Mouse (Mus musculus) liver, adult 2 months (tissue): ENCODE data around the gene Yjefn3. TPM values are rescaled to one million over a fixed set of nuclear protein-coding genes. Genes with fewer than 3 reads are reported as not detected.

ENCODE experiments used
- DNase-seq: peaks from one replicate; pipeline ENCODE4 v3.0.0-alpha.2; 2011; ENCODE audit warnings: low read depth, low spot score; ENCODE audit errors: extremely low read depth
- H3K27ac ChIP-seq: fragments of 200-500 bp; replicated peaks from 2 replicates; pipeline ENCODE4 v1.5.1; 2012; ENCODE audit warnings: low read depth, mild to moderate bottlenecking, control low read depth, inconsistent platforms, low read length; ENCODE audit not compliant: insufficient read depth
- H3K27me3 ChIP-seq: fragments of 200-500 bp; 2 replicates; pipeline ENCODE4 v1.6.1; 2012; ENCODE audit warnings: mild to moderate bottlenecking, moderate library complexity, low read length, inconsistent platforms; ENCODE audit not compliant: control insufficient read depth, insufficient read depth
- H3K36me3 ChIP-seq: fragments of 200-500 bp; 2 replicates; pipeline ENCODE4 v1.6.1; 2012; ENCODE audit warnings: low read length, inconsistent platforms; ENCODE audit not compliant: control insufficient read depth, insufficient read depth
- H3K4me1 ChIP-seq: fragments of 200-500 bp; 2 replicates; pipeline ENCODE4 v1.6.1; 2011; ENCODE audit warnings: low read length; ENCODE audit not compliant: control insufficient read depth, insufficient read depth
- H3K4me3 ChIP-seq: fragments of 200-500 bp; 2 replicates; pipeline ENCODE4 v1.5.1; 2011; ENCODE audit warnings: low read depth, mild to moderate bottlenecking, control low read depth, low read length, moderate library complexity; ENCODE audit not compliant: insufficient read depth
- H3K79me2 ChIP-seq: fragments of 200-500 bp; 2 replicates; pipeline ENCODE4 v1.6.1; 2012; ENCODE audit warnings: inconsistent platforms, mild to moderate bottlenecking, low read length, moderate library complexity; ENCODE audit not compliant: control insufficient read depth, insufficient read depth
- H3K9ac ChIP-seq: fragments of 200-500 bp; 2 replicates; pipeline ENCODE4 v1.6.1; 2012; ENCODE audit warnings: low read depth, mild to moderate bottlenecking, control low read depth, inconsistent platforms, low read length
- CTCF ChIP-seq: fragments of 200-500 bp; IDR thresholded peaks from 2 replicates; pipeline ENCODE4 v1.5.1; 2011; ENCODE audit warnings: low read depth, low read length, control low read depth
- POLR2A ChIP-seq: fragments of 200-500 bp; IDR thresholded peaks from 2 replicates; pipeline ENCODE4 v1.6.1; 2011; ENCODE audit warnings: low read length, control low read depth; ENCODE audit not compliant: insufficient read depth; ENCODE audit errors: extremely low read depth
- WGBS: fragments of 180-500 bp; shearing (Covaris S2); methylation state at CpG from one replicate; pipeline ENCODE4 v1.1.7; 2018; 5-methylcytosine and 5-hydroxymethylcytosine counted together
- polyA plus RNA-seq: library from polyadenylated mRNA; depleted of rRNA; stranded (reverse); fragments of >200 nt; gene quantifications from 2 replicates; pipeline ENCODE4 v1.2.3, GENCODE M21; 2012
- total RNA-seq: library from RNA; depleted of rRNA; stranded (reverse); fragments of >200 nt; gene quantifications from 2 replicates; pipeline ENCODE4 v1.2.3, GENCODE M21; 2014

Yjefn3 gene
- total and polyA plus RNA-seq, 2 experiments, result 0.83 to 2.0 TPM

- Histone ChIP-seq H3K4me3 (no peak overlapping the region), H3K36me3 (no peaks in the 10 kb centered on the region), H3K79me2 (no peaks in the 10 kb centered on the region), H3K9ac (no peak overlapping the region), H3K27me3 (no peaks in the 10 kb centered on the region), H3K27ac (no peak overlapping the region), H3K4me1 (peaks cover 3% of the 10 kb centered on the region; the same call in 1 of the 2 replicates)
- WGBS, result 72% methylated on average over 5 of the region's 5 CpGs
- TF ChIP-seq POLR2A (no peak), CTCF (no peak)
- DNase-seq, result no peak
These were observed 38.3 kb downstream of the Yjefn3 start for GRCm38 (mm10) chr8:69864180-69864579.

GRCm38 (mm10) chr8:69863387-69864020 is 39.0 kb downstream of the Yjefn3 start:
- H3K27me3 ChIP-seq, result no peaks in the 10 kb centered on the region
- 85% methylated on average over 5 of the region's 5 CpGs for WGBS
- no peak overlapping the region for H3K9ac ChIP-seq
- no peak overlapping the region for H3K4me3 ChIP-seq
- no peaks in the 10 kb centered on the region for H3K36me3 ChIP-seq
- TF ChIP-seq CTCF (no peak), POLR2A (no peak)
- DNase-seq, result no peak
- no peak overlapping the region for H3K27ac ChIP-seq
- no peaks in the 10 kb centered on the region for H3K79me2 ChIP-seq
- H3K4me1 ChIP-seq, result peaks cover 3% of the 10 kb centered on the region; the same call in 1 of the 2 replicates

DNA sequence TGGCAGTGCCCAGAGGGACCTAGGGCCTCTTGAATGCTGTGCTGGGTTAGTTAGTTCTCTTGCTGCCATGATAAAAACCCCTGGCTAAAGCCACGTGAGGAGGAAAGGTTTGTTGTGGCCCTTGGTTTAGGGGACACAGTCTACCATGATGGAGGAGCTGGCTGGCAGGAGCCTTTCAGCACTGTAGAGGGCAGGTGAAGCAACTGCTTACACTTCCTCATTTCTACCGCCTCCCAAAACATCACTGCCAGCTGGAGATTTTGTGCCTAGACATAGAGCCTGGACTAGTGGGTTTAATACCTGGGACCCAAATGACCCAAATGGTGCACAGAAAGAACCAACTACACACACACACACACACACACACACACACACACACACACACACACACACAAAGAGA is 41.3 kb downstream of the Yjefn3 start:
- Histone ChIP-seq H3K36me3 (no peaks in the 10 kb centered on the region), H3K9ac (no peak overlapping the region), H3K4me3 (no peak overlapping the region), H3K79me2 (no peaks in the 10 kb centered on the region), H3K4me1 (no peaks in the 10 kb centered on the region), H3K27ac (no peak overlapping the region), H3K27me3 (no peaks in the 10 kb centered on the region)
- 93% methylated on average over 2 of the region's 2 CpGs for WGBS
- TF ChIP-seq CTCF (no peak), POLR2A (no peak)
- no peak for DNase-seq

DNA sequence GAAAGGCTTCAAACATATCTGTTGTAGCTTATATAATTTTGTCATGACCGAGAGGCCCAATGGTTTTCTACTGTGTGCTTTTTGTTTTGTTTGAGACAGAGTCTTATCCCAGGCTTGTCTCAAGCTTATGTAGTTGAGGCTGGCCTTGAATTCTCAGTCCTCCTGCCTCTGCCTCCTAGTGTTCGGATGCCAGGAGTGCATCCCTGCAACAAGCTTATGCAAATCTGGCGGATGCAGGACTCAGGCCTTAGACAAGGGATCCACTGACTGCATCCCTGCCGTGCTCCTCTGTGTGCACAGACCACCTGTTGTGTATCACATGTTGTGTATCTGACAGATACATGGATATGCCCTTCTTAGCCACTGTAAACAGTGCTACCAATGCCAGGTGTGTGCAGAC is 41.7 kb downstream of the Yjefn3 start:
- H3K36me3 ChIP-seq, result no peaks in the 10 kb centered on the region
- H3K79me2 ChIP-seq, result no peaks in the 10 kb centered on the region
- H3K4me1 ChIP-seq, result no peaks in the 10 kb centered on the region
- no peak for DNase-seq
- H3K27ac ChIP-seq, result no peak overlapping the region
- TF ChIP-seq CTCF, result peak; percentile 39; the same call in 1 of the 2 replicates
- no peak for TF ChIP-seq POLR2A
- no peak overlapping the region for H3K4me3 ChIP-seq
- no peak overlapping the region for H3K9ac ChIP-seq
- H3K27me3 ChIP-seq, result no peaks in the 10 kb centered on the region
- 75% methylated on average over 4 of the region's 4 CpGs for WGBS

DNA sequence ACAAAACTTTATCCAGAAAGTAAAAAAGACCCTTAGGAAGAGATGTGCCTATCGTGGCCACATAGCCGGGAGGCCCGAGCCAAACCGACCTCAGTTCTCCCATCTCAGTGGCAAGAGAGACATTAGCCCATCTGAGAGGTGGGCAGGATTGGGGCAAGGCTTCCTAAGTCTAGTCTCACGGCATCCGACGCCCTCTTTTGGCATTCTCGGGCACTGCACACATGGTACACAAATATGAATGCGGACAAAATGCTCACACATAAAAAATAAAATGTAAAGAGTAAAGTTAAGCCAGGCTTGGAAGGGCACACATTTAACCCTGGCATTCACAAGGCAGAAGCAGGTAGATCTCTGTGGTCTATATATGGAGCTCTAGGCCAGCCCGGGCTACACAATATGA is 48.6 kb downstream of the Yjefn3 start:
- Histone ChIP-seq H3K4me3 (no peak overlapping the region), H3K36me3 (no peaks in the 10 kb centered on the region), H3K27me3 (no peaks in the 10 kb centered on the region), H3K4me1 (no peaks in the 10 kb centered on the region), H3K27ac (no peak overlapping the region), H3K9ac (no peak overlapping the region), H3K79me2 (no peaks in the 10 kb centered on the region)
- DNase-seq, result no peak
- 91% methylated on average over 10 of the region's 10 CpGs for WGBS
- no peak for TF ChIP-seq CTCF

DNA sequence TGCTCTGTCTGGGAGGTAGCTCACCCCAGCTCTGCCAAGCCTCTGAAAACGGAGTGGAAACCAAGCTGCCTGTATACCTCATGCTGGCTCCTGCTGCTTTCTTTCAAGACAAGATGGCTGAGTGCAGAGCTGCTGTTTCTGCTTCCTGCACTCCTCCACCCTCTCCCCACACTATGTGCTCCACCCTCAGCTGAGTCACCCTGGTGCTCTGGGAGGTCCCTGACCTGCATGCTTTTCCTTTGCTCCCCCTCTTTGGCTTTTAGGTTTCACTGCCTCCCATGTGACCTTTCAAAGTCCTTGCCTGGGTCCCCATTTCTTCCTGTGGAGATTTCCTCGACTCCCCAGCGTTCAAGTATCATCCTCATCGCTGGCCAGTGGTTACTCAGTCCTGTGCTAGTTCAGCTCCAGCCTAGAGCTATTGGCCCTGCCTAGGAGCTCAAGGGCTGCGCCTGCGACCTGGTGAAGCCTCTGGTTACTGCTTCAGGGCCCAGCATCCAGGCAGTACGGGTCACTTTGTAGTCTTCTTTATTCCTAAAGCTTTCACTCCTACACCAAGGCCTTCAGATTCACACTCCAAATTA is 51.5 kb downstream of the Yjefn3 start:
- TF ChIP-seq CTCF (no peak), POLR2A (no peak)
- 82% methylated on average over 7 of the region's 7 CpGs for WGBS
- no peak for DNase-seq
- Histone ChIP-seq H3K36me3 (no peaks in the 10 kb centered on the region), H3K9ac (no peak overlapping the region), H3K27ac (no peak overlapping the region), H3K79me2 (no peaks in the 10 kb centered on the region), H3K4me1 (peaks cover 2% of the 10 kb centered on the region; the same call in 1 of the 2 replicates), H3K27me3 (no peaks in the 10 kb centered on the region), H3K4me3 (no peak overlapping the region)
